Mouse (Mus musculus) CH12.LX (cell line): ENCODE measurements around the gene Jhy. TPM values are rescaled to one million over a fixed set of nuclear protein-coding genes. Genes with fewer than 3 reads are reported as not detected.

ENCODE experiments used
- DNase-seq: peaks from one replicate; pipeline ENCODE4 v3.0.0-alpha.2; 2013; ENCODE audit errors: extremely low read depth
- H3K27ac ChIP-seq: 2 replicates; pipeline ENCODE4 v1.5.1; 2012; ENCODE audit warnings: low read depth, mild to moderate bottlenecking, control low read depth, moderate library complexity; ENCODE audit not compliant: insufficient read depth
- H3K27me3 ChIP-seq: replicated peaks from 2 replicates; pipeline ENCODE3; 2012; ENCODE audit warnings: inconsistent platforms
- H3K36me3 ChIP-seq, 2 experiments: replicated peaks in 1 of 2; 2 replicates each; pipeline versions ENCODE3 to v1.6.1; 2012; ENCODE audit warnings: inconsistent platforms in 1 of 2, low read length in 1 of 2, mild to moderate bottlenecking in 1 of 2, mixed read lengths in 1 of 2, moderate library complexity in 1 of 2; ENCODE audit not compliant: control insufficient read depth in 1 of 2, insufficient read depth in 1 of 2
- H3K4me1 ChIP-seq, 2 experiments: 2 replicates each; pipeline ENCODE4 v1.6.1; 2012; ENCODE audit warnings: inconsistent platforms in 1 of 2, moderate library complexity in 1 of 2; ENCODE audit not compliant: insufficient read depth in 2 of 2, control insufficient read depth in 1 of 2
- H3K4me2 ChIP-seq: 2 replicates; pipeline ENCODE4 v1.6.1; 2012; ENCODE audit warnings: low read depth, mild to moderate bottlenecking, control low read depth; ENCODE audit not compliant: poor library complexity, insufficient read depth, severe bottlenecking
- H3K4me3 ChIP-seq, 3 experiments: fragments of 150-350 bp in 1 of 3; sonication (generic) in 1 of 3; replicated peaks in 1 of 3; 2 replicates each; pipeline versions ENCODE3 to v1.5.1; 2011 to 2012; ENCODE audit warnings: low read depth in 2 of 3, low read length in 2 of 3, mild to moderate bottlenecking in 2 of 3, moderate library complexity in 2 of 3, control low read depth in 1 of 3, improper control_type of control experiment in 1 of 3, inconsistent platforms in 1 of 3, mixed read lengths in 1 of 3; ENCODE audit not compliant: poor library complexity in 1 of 3
- H3K79me2 ChIP-seq: replicated peaks from 2 replicates; pipeline ENCODE4 v1.6.1; 2012; ENCODE audit warnings: mild to moderate bottlenecking, moderate library complexity; ENCODE audit not compliant: control insufficient read depth, poor library complexity, insufficient read depth, severe bottlenecking; ENCODE audit errors: extremely low read depth
- H3K9ac ChIP-seq: 2 replicates; pipeline ENCODE4 v1.6.1; 2012; ENCODE audit warnings: low read depth, mild to moderate bottlenecking, control low read depth, moderate library complexity; ENCODE audit not compliant: insufficient read depth
- H3K9me3 ChIP-seq: replicated peaks from 2 replicates; pipeline ENCODE3; 2012; ENCODE audit warnings: low read length, inconsistent platforms, mixed read lengths
- BHLHE40 ChIP-seq: IDR thresholded peaks from 2 replicates; pipeline ENCODE4 v1.6.1; 2011; ENCODE audit warnings: mild to moderate bottlenecking, low read depth, low read length, improper control_type of control experiment
- CHD2 ChIP-seq: IDR thresholded peaks from 2 replicates; pipeline ENCODE4 v1.6.1; 2011; ENCODE audit warnings: low read length, improper control_type of control experiment
- CTCF ChIP-seq, 2 experiments: IDR thresholded peaks in 1 of 2; conservative IDR thresholded peaks in 1 of 2; 2 replicates each; pipeline ENCODE4 v1.5.1; 2011 to 2012; ENCODE audit warnings: low read depth in 2 of 2, low read length in 2 of 2, improper control_type of control experiment in 1 of 2, inconsistent platforms in 1 of 2, mild to moderate bottlenecking in 1 of 2, moderate library complexity in 1 of 2
- E2F4 ChIP-seq: IDR thresholded peaks from 2 replicates; pipeline ENCODE4 v1.6.1; 2011; ENCODE audit warnings: low read depth, low read length, improper control_type of control experiment; ENCODE audit not compliant: insufficient replicate concordance
- ELF1 ChIP-seq: IDR thresholded peaks from 2 replicates; pipeline ENCODE4 v1.6.1; 2014; ENCODE audit warnings: low read depth, mild to moderate bottlenecking, inconsistent platforms, low read length, improper control_type of control experiment
- EP300 ChIP-seq: IDR thresholded peaks from 2 replicates; pipeline ENCODE4 v1.6.1; 2011; ENCODE audit warnings: low read length, improper control_type of control experiment
- HCFC1 ChIP-seq: IDR thresholded peaks from 2 replicates; pipeline ENCODE4 v1.6.1; 2012; ENCODE audit warnings: low read depth, mild to moderate bottlenecking, inconsistent platforms, low read length, improper control_type of control experiment
- JUN ChIP-seq: IDR thresholded peaks from 2 replicates; pipeline ENCODE4 v1.6.1; 2011; ENCODE audit warnings: low read depth, mild to moderate bottlenecking, low read length, improper control_type of control experiment, moderate library complexity; ENCODE audit not compliant: insufficient read depth
- MAZ ChIP-seq: IDR thresholded peaks from 2 replicates; pipeline ENCODE4 v1.6.1; 2012; ENCODE audit warnings: low read depth, mild to moderate bottlenecking, inconsistent platforms, low read length, improper control_type of control experiment, moderate library complexity
- MEF2A ChIP-seq: IDR thresholded peaks from 2 replicates; pipeline ENCODE4 v1.6.1; 2014; ENCODE audit warnings: low read depth, mild to moderate bottlenecking, inconsistent platforms, low read length, improper control_type of control experiment, borderline replicate concordance
- NELFE ChIP-seq: IDR thresholded peaks from 2 replicates; pipeline ENCODE4 v1.6.1; 2011; ENCODE audit warnings: low read depth, low read length, improper control_type of control experiment
- POLR2A ChIP-seq: IDR thresholded peaks from 2 replicates; pipeline ENCODE4 v1.6.1; 2011; ENCODE audit warnings: low read depth, mild to moderate bottlenecking, improper control_type of control experiment, low read length
- RAD21 ChIP-seq: IDR thresholded peaks from 2 replicates; pipeline ENCODE4 v1.6.1; 2011; ENCODE audit warnings: low read depth, mild to moderate bottlenecking, low read length, improper control_type of control experiment, moderate library complexity
- RCOR1 ChIP-seq: conservative IDR thresholded peaks from 2 replicates; pipeline ENCODE4 v1.6.1; 2012; ENCODE audit warnings: low read depth, mild to moderate bottlenecking, inconsistent platforms, low read length, improper control_type of control experiment
- SMC3 ChIP-seq: IDR thresholded peaks from 2 replicates; pipeline ENCODE4 v1.6.1; 2011; ENCODE audit warnings: low read depth, low read length, improper control_type of control experiment
- TBP ChIP-seq: conservative IDR thresholded peaks from 2 replicates; pipeline ENCODE4 v1.6.1; 2011; ENCODE audit warnings: low read depth, low read length, improper control_type of control experiment
- TCF12 ChIP-seq: IDR thresholded peaks from 2 replicates; pipeline ENCODE4 v1.6.1; 2014; ENCODE audit warnings: low read depth, mild to moderate bottlenecking, inconsistent platforms, low read length, improper control_type of control experiment
- USF1 ChIP-seq: IDR thresholded peaks from 2 replicates; pipeline ENCODE4 v1.6.1; 2014; ENCODE audit warnings: low read depth, mild to moderate bottlenecking, inconsistent platforms, low read length, improper control_type of control experiment
- ZNF384 ChIP-seq: IDR thresholded peaks from 2 replicates; pipeline ENCODE4 v1.6.1; 2012; ENCODE audit warnings: low read depth, low read length, improper control_type of control experiment, inconsistent platforms
- dilution Hi-C: fragments of 300-500 bp; cut with MboI; formaldehyde crosslinking; loops from 2 replicates; pipeline ENCODE4 v1.14.3; 2020; ENCODE audit warnings: low sequenced_read_pairs; ENCODE audit not compliant: extremely low pct_unique_long_range_greater_than_20kb, extremely low pct_ligation_motif_present
- in situ Hi-C: fragments of 300-500 bp; cut with MboI; formaldehyde crosslinking; loops from 3 replicates; pipeline ENCODE4 v1.14.3; 2019; ENCODE audit warnings: low sequenced_read_pairs, low pct_ligation_motif_present, low pct_unique_long_range_greater_than_20kb, mixed read lengths
- polyA plus RNA-seq: library from polyadenylated mRNA; unstranded; fragments of >175 nt; gene quantifications from 2 replicates; pipeline ENCODE4 v1.2.1, GENCODE M21; 2012; ENCODE audit warnings: low read depth; ENCODE audit not compliant: insufficient read length
- total RNA-seq, 2 experiments: library from RNA; depleted of rRNA; stranded (reverse); fragments of 300-350 nt in 1 of 2; fragments of >200 nt in 1 of 2; gene quantifications; 2 replicates each; pipeline ENCODE4 v1.2.3; 2012 to 2014

Gene Jhy
- total and polyA plus RNA-seq, 3 experiments = not detected

DNA sequence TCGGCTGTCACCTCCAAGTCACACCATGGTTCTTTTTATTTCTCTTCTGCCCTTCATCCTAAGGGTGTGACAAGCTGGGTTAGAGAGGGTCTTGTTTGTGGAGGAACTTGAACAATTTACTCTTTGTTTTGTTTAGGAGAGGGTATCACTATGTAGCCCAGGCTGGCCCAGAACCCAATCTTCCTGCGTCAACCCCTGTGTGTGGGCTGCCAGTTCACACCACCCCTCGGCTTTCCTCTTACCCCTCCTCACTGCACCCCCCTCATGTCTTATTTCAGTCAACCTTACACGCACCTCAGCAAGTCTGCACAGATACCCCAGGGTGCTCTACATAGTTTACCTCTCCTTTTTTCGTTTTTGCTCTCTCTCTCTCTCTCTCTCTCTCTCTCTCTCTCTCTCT, 87.2 kb downstream of the Jhy start:
- in situ Hi-C loops (no loop called here), dilution Hi-C loops (no loop called here)
- no peak overlapping the region for H3K9ac ChIP-seq
- H3K4me3 ChIP-seq = no peak overlapping the region
- no peaks in the 10 kb centered on the region for H3K36me3 ChIP-seq
- no peaks in the 10 kb centered on the region for H3K4me1 ChIP-seq
- no peak overlapping the region for H3K4me2 ChIP-seq
- H3K79me2 ChIP-seq = no peaks in the 10 kb centered on the region
- peaks cover 37% of the 10 kb centered on the region for H3K27me3 ChIP-seq
- peaks cover 13% of the 10 kb centered on the region for H3K9me3 ChIP-seq
- TF ChIP-seq RAD21 = no peak
- no peak for TF ChIP-seq SMC3
- no peak for TF ChIP-seq NELFE
- TF ChIP-seq TBP = no peak
- no peak for TF ChIP-seq USF1
- TF ChIP-seq CHD2 = no peak
- TF ChIP-seq E2F4 = no peak
- no peak for TF ChIP-seq CTCF (conservative IDR thresholded peaks at IDR 0.05 in 1 of 2, IDR thresholded peaks at IDR 0.05 in 1 of 2; ENCODE audit: low read depth in 2 of 2, low read length in 2 of 2)
- TF ChIP-seq MAZ = no peak
- TF ChIP-seq JUN = no peak
- TF ChIP-seq RCOR1 = no peak
- TF ChIP-seq ZNF384 = no peak
- TF ChIP-seq TCF12 = no peak
- no peak for TF ChIP-seq EP300
- no peak overlapping the region for H3K27ac ChIP-seq
- DNase-seq = no peak

DNA sequence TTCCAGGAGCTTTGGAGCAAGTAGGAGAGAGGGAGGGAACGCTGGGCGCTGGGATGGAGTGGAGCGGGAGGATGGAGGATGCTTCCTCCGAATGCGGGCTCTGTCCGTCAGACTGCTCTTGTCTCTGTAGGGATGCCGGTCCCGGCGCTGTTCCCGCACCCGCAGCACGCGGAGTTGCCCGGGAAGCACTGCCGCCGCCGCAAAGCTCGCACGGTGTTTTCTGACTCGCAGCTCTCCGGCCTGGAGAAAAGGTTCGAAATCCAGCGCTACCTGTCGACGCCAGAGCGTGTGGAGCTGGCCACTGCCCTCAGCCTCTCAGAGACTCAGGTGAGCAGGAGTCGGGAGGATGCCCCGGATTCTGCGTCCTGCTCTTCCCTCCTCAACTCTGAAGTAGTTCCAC, 87.8 kb downstream of the Jhy start:
- H3K79me2 ChIP-seq = no peaks in the 10 kb centered on the region
- H3K4me2 ChIP-seq = no peak overlapping the region
- in situ Hi-C loops (no loop called here), dilution Hi-C loops (no loop called here)
- H3K9ac ChIP-seq = no peak overlapping the region
- no peaks in the 10 kb centered on the region for H3K4me1 ChIP-seq
- H3K27me3 ChIP-seq = peaks cover 37% of the 10 kb centered on the region
- no peak overlapping the region for H3K4me3 ChIP-seq
- no peaks in the 10 kb centered on the region for H3K36me3 ChIP-seq
- DNase-seq = no peak
- H3K27ac ChIP-seq = no peak overlapping the region
- peaks cover 13% of the 10 kb centered on the region for H3K9me3 ChIP-seq
- TF ChIP-seq POLR2A = no peak
- TF ChIP-seq HCFC1 = no peak
- TF ChIP-seq BHLHE40 = no peak
- TF ChIP-seq CTCF (conservative IDR thresholded peaks at IDR 0.05 in 1 of 2, IDR thresholded peaks at IDR 0.05 in 1 of 2; ENCODE audit: low read depth in 2 of 2, low read length in 2 of 2) = no peak
- TF ChIP-seq E2F4 = no peak
- TF ChIP-seq ELF1 = no peak
- no peak for TF ChIP-seq EP300
- TF ChIP-seq MEF2A = no peak
- TF ChIP-seq, all 38 proteins: peak for 0
